Mouse (Mus musculus) cerebellum, adult (tissue): Measurements from ENCODE around the gene Rora.

Experiments
- ATAC-seq: cut with Nextera tagmentation; 2 replicates; pipeline ENCODE4 v1.9.2; 2017; ENCODE audit warnings: mild to moderate bottlenecking, moderate library complexity, mixed read lengths; ENCODE audit not compliant: insufficient number of reproducible peaks, low FRiP score, low TSS enrichment

Rora gene

GRCm38 (mm10) chr9:68807735-68808134 lies 154.1 kb downstream of the Rora start:
- no peak for ATAC-seq

- no peak for ATAC-seq
These were observed 155.9 kb downstream of the Rora start for GRCm38 (mm10) chr9:68809536-68809935.

DNA sequence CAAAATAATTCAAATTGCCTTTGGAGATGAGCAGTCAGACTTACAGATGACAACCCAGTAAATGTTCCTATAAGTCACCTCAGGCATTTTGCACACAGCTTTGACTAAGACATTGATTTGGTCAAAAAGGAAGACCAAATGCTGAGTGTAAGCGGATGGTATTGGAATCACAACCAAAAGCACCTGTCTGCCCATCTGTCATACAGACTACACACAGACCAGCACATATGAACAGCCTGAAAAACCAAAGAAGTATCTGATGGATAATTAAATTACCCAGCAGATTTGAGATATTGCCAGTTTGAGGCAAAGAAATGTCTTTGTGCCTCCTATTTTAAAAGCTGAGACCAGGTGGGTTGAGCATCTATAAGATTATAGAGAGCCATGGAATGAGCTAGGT lies 161.1 kb downstream of the Rora start:
- no peak; the same call in 1 of the 2 replicates for ATAC-seq

GRCm38 (mm10) chr9:68815877-68816276 lies 162.3 kb downstream of the Rora start:
- ATAC-seq, result no peak

GRCm38 (mm10) chr9:68820036-68820435 lies 166.4 kb downstream of the Rora start:
- ATAC-seq, result peak; percentile 43; the same call in 1 of the 2 replicates

DNA sequence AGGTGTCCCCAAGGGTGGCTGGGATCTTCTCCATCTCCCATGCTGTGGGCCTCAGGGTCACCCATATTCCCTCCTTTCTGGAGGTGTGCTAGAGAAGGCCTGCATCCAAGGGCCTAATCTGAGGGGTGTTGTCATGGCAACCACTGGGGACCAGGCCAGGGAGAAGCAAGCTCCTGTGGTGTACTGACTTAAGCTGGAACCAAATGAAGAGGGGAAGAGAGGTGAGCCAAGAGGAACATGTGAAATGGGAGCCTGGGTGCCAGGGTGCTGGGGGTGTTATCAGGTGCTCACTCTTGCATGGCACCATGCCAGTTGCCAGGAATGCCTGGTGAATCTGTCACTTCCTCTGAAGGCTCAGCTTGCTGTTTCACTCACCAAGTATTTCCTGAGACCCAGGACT lies 166.9 kb downstream of the Rora start:
- ATAC-seq, result peak; percentile 84

DNA sequence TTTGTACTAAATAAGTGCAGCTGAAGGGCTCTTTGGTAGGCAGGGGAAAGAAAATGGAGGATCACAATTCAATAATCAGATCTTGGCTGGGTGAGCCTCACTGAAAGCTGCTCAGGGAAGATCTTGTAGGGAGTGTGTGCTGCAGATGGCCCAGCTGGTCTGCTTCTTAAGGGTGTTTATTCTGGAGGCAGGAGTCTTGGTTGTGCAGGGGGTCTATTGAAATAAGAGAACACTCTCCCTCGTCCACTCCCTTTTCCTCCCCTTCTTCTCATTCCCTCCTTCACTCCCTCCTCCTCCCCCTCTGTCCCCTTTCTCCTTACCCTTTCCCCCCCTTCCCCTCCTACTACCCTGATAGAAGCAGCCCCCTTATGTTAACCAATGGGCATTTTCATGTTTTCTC lies 167.8 kb downstream of the Rora start:
- no peak for ATAC-seq

- no peak for ATAC-seq
These were observed 169.7 kb downstream of the Rora start for GRCm38 (mm10) chr9:68823292-68823691.

GRCm38 (mm10) chr9:68825107-68825506 lies 171.5 kb downstream of the Rora start:
- ATAC-seq, result no peak

DNA sequence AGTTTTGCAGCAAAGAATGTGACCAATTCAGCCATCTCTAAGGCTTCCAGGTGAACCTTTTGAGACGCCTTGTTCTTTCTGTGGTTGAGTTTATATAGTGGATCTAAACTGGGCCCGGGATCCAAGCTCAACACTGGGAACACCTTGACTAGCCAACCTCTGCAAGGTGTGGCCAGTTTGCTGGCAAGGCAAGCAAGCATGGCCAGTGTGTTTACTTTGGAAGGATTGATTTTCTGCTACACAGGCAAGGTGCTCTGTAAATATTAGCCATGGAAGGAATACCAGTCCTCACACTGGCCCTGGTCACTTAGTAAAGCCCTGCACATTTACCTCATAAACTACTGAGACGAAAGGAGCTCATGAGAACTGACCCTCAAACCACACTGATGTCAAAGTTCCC lies 172.3 kb downstream of the Rora start:
- no peak for ATAC-seq

GRCm38 (mm10) chr9:68827441-68827840 lies 173.9 kb downstream of the Rora start:
- ATAC-seq, result no peak

DNA sequence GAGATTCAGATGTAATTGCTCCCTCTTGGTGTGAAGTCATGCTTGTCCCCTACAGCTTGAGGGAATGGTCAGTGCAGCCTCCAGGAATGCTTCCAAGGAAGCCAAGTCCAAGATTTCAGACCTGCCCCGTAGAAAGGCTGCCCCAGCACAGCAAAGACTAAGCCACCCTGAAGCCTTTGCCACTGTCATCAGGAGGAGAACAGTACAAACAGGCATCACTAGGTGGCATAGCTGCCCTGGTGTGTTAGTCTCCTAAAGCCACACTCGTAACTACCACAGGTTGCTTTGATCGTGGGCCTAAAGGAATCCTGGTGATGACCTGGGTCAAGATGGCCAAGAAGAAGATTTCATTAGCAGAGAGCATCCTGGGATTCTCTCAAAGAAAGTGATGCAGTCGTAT lies 176.3 kb downstream of the Rora start:
- ATAC-seq, result no peak

GRCm38 (mm10) chr9:68833323-68833722 lies 179.7 kb downstream of the Rora start:
- ATAC-seq, result no peak

DNA sequence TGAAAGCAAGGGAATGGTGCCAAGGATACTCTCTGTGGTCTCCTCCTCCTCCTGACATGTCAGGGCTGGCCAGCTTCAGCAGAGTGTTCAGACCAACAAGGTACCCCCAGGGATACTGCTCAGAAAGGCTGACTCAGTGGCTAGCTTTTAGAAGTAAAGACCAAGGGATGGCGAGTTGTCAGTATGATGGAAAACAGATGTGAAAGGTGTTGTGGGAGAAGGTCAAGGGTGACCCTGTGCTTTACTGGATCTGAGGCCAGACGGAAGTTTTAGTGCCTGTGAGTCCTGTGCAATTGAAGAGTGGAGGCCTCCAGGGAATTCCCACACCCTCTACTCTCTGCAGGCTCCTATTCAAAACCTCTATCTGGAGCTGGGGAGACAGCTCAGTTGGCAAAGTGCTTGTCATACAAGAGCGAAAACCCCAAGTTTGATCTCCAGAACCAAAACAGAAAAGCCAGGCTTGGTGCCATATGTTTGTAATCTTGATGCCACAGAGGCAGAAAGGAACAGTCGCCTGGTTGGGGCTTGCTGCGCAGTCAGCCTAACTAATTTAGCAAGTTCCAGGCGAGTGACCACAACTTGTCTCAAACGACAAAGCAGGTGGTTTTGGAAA lies 181.6 kb downstream of the Rora start:
- ATAC-seq, result no peak

- ATAC-seq, result no peak
These were observed 188.7 kb downstream of the Rora start for GRCm38 (mm10) chr9:68842134-68842892.

- no peak for ATAC-seq
These were observed 192.0 kb downstream of the Rora start for GRCm38 (mm10) chr9:68845556-68845955.

- ATAC-seq, result no peak
These were observed 196.7 kb downstream of the Rora start for GRCm38 (mm10) chr9:68850321-68850720.

GRCm38 (mm10) chr9:68852201-68852600 lies 198.6 kb downstream of the Rora start:
- ATAC-seq, result no peak

GRCm38 (mm10) chr9:68852934-68853333 lies 199.3 kb downstream of the Rora start:
- ATAC-seq, result no peak

GRCm38 (mm10) chr9:68859500-68859899 lies 205.9 kb downstream of the Rora start:
- no peak for ATAC-seq

DNA sequence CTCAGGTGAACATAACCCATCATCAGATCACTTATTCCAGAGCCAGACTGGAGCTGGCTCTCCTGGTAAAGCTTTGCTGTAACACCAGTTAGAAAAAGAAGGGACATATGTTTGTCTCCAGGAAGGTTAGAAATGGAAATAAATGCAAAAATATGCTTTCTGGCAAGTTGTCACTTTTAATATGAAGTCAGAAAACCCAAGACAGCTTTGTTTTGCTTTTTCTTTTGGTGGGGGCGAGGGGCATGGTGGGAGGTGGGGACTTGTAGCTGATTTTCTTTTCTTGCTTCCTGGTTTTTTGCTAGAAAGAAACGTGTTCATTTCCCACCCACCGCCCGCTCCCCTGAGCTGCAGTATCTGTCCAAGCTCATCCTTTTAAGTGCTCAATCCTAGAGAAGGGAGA lies 212.7 kb downstream of the Rora start:
- ATAC-seq, result no peak

- no peak for ATAC-seq
These were observed 220.3 kb downstream of the Rora start for GRCm38 (mm10) chr9:68873838-68874237.
